Mouse (Mus musculus) embryo, embryonic 11 days (tissue): ENCODE results near the gene Bcar3.

ENCODE experiments used
- DNase-seq: peaks from one replicate; pipeline ENCODE4 v3.0.0-alpha.2; 2015

The Bcar3 gene

GRCm38 (mm10) chr3:122517726-122518125, 223.8 kb downstream of the Bcar3 start:
- DNase-seq, result peak; percentile 52

- DNase-seq, result peak; percentile 85
Observed at GRCm38 (mm10) chr3:122518231-122518736, 224.3 kb downstream of the Bcar3 start.

GRCm38 (mm10) chr3:122519082-122519481, 225.1 kb downstream of the Bcar3 start:
- peak; percentile 47 for DNase-seq

GRCm38 (mm10) chr3:122520365-122520764, 226.4 kb downstream of the Bcar3 start:
- no peak for DNase-seq

- no peak for DNase-seq
Observed at GRCm38 (mm10) chr3:122520875-122521274, 226.9 kb downstream of the Bcar3 start.

GRCm38 (mm10) chr3:122521294-122521693, 227.4 kb downstream of the Bcar3 start:
- no peak for DNase-seq

- no peak for DNase-seq
Observed at GRCm38 (mm10) chr3:122528477-122528876, 234.5 kb downstream of the Bcar3 start.

- no peak for DNase-seq
Observed at GRCm38 (mm10) chr3:122535938-122536703, 242.2 kb downstream of the Bcar3 start.

- no peak for DNase-seq
Observed at GRCm38 (mm10) chr3:122538851-122539250, 244.9 kb downstream of the Bcar3 start.

GRCm38 (mm10) chr3:122539961-122540690, 246.2 kb downstream of the Bcar3 start:
- no peak for DNase-seq

GRCm38 (mm10) chr3:122540918-122541317, 247.0 kb downstream of the Bcar3 start:
- DNase-seq, result no peak

- no peak for DNase-seq
Observed at GRCm38 (mm10) chr3:122545346-122545745, 251.4 kb downstream of the Bcar3 start.

- no peak for DNase-seq
Observed at GRCm38 (mm10) chr3:122547469-122547868, 253.5 kb downstream of the Bcar3 start.

- DNase-seq, result no peak
Observed at GRCm38 (mm10) chr3:122551174-122551573, 257.2 kb downstream of the Bcar3 start.

- DNase-seq, result no peak
Observed at GRCm38 (mm10) chr3:122557766-122558165, 263.8 kb downstream of the Bcar3 start.

GRCm38 (mm10) chr3:122565285-122565684, 271.3 kb downstream of the Bcar3 start:
- DNase-seq, result peak; percentile 18

GRCm38 (mm10) chr3:122566112-122566511, 272.2 kb downstream of the Bcar3 start:
- no peak for DNase-seq

GRCm38 (mm10) chr3:122566549-122566948, 272.6 kb downstream of the Bcar3 start:
- DNase-seq, result no peak

- DNase-seq, result no peak
Observed at GRCm38 (mm10) chr3:122573426-122574286, 279.7 kb downstream of the Bcar3 start.

GRCm38 (mm10) chr3:122574921-122575320, 281.0 kb downstream of the Bcar3 start:
- DNase-seq, result no peak

- DNase-seq, result no peak
Observed at GRCm38 (mm10) chr3:122577360-122577759, 283.4 kb downstream of the Bcar3 start.
